Mouse (Mus musculus): ENCODE results near the gene Cntfr.

GRCm38 (mm10) chr4:41737602-41738255, 40.8 kb upstream of the Cntfr start:
- TF ChIP-seq GATA1 (IDR thresholded peaks at IDR 0.05; ENCODE audit: borderline replicate concordance, low read length) (no peak), CTCF (IDR thresholded peaks at IDR 0.05; ENCODE audit: low read depth, low read length) (peak; percentile 40), POLR2AphosphoS5 (IDR thresholded peaks at IDR 0.05; ENCODE audit: insufficient replicate concordance, low read depth, low read length) (no peak)
